Mouse (Mus musculus) liver, adult 2 months (tissue): Measurements from ENCODE around the gene Tgfbr3. TPM values are rescaled to one million over a fixed set of nuclear protein-coding genes. Genes with fewer than 3 reads are reported as not detected.

Experiments
- DNase-seq: peaks from one replicate; pipeline ENCODE4 v3.0.0-alpha.2; 2011; ENCODE audit warnings: low read depth, low spot score; ENCODE audit errors: extremely low read depth
- H3K27ac ChIP-seq: fragments of 200-500 bp; replicated peaks from 2 replicates; pipeline ENCODE4 v1.5.1; 2012; ENCODE audit warnings: low read depth, mild to moderate bottlenecking, control low read depth, inconsistent platforms, low read length; ENCODE audit not compliant: insufficient read depth
- H3K27me3 ChIP-seq: fragments of 200-500 bp; 2 replicates; pipeline ENCODE4 v1.6.1; 2012; ENCODE audit warnings: mild to moderate bottlenecking, moderate library complexity, low read length, inconsistent platforms; ENCODE audit not compliant: control insufficient read depth, insufficient read depth
- H3K36me3 ChIP-seq: fragments of 200-500 bp; 2 replicates; pipeline ENCODE4 v1.6.1; 2012; ENCODE audit warnings: low read length, inconsistent platforms; ENCODE audit not compliant: control insufficient read depth, insufficient read depth
- H3K4me1 ChIP-seq: fragments of 200-500 bp; 2 replicates; pipeline ENCODE4 v1.6.1; 2011; ENCODE audit warnings: low read length; ENCODE audit not compliant: control insufficient read depth, insufficient read depth
- H3K4me3 ChIP-seq: fragments of 200-500 bp; 2 replicates; pipeline ENCODE4 v1.5.1; 2011; ENCODE audit warnings: low read depth, mild to moderate bottlenecking, control low read depth, low read length, moderate library complexity; ENCODE audit not compliant: insufficient read depth
- H3K79me2 ChIP-seq: fragments of 200-500 bp; 2 replicates; pipeline ENCODE4 v1.6.1; 2012; ENCODE audit warnings: inconsistent platforms, mild to moderate bottlenecking, low read length, moderate library complexity; ENCODE audit not compliant: control insufficient read depth, insufficient read depth
- H3K9ac ChIP-seq: fragments of 200-500 bp; 2 replicates; pipeline ENCODE4 v1.6.1; 2012; ENCODE audit warnings: low read depth, mild to moderate bottlenecking, control low read depth, inconsistent platforms, low read length
- CTCF ChIP-seq: fragments of 200-500 bp; IDR thresholded peaks from 2 replicates; pipeline ENCODE4 v1.5.1; 2011; ENCODE audit warnings: low read depth, low read length, control low read depth
- POLR2A ChIP-seq: fragments of 200-500 bp; IDR thresholded peaks from 2 replicates; pipeline ENCODE4 v1.6.1; 2011; ENCODE audit warnings: low read length, control low read depth; ENCODE audit not compliant: insufficient read depth; ENCODE audit errors: extremely low read depth
- WGBS: fragments of 180-500 bp; shearing (Covaris S2); methylation state at CpG from one replicate; pipeline ENCODE4 v1.1.7; 2018; 5-methylcytosine and 5-hydroxymethylcytosine counted together
- polyA plus RNA-seq: library from polyadenylated mRNA; depleted of rRNA; stranded (reverse); fragments of >200 nt; gene quantifications from 2 replicates; pipeline ENCODE4 v1.2.3, GENCODE M21; 2012
- total RNA-seq: library from RNA; depleted of rRNA; stranded (reverse); fragments of >200 nt; gene quantifications from 2 replicates; pipeline ENCODE4 v1.2.3, GENCODE M21; 2014

Gene Tgfbr3
- total and polyA plus RNA-seq, 2 experiments = 4.0 to 6.6 TPM

GRCm38 (mm10) chr5:107158531-107159178, 130.8 kb downstream of the Tgfbr3 start:
- no peak for TF ChIP-seq CTCF
- H3K79me2 ChIP-seq = no peaks in the 10 kb centered on the region
- H3K27me3 ChIP-seq = no peaks in the 10 kb centered on the region
- no peaks in the 10 kb centered on the region for H3K4me1 ChIP-seq
- no peak for DNase-seq
- H3K9ac ChIP-seq = no peak overlapping the region
- no peak overlapping the region for H3K27ac ChIP-seq
- H3K36me3 ChIP-seq = no peaks in the 10 kb centered on the region
- WGBS = 96% methylated on average over 7 of the region's 7 CpGs
- H3K4me3 ChIP-seq = no peak overlapping the region

- H3K4me1 ChIP-seq = no peaks in the 10 kb centered on the region
- TF ChIP-seq POLR2A = no peak
- no peak for TF ChIP-seq CTCF
- no peaks in the 10 kb centered on the region for H3K27me3 ChIP-seq
- DNase-seq = no peak
- H3K4me3 ChIP-seq = no peak overlapping the region
- H3K9ac ChIP-seq = no peak overlapping the region
- no peak overlapping the region for H3K27ac ChIP-seq
- H3K79me2 ChIP-seq = no peaks in the 10 kb centered on the region
- H3K36me3 ChIP-seq = no peaks in the 10 kb centered on the region
- 88% methylated on average over 9 of the region's 9 CpGs for WGBS
These were observed 132.0 kb downstream of the Tgfbr3 start for GRCm38 (mm10) chr5:107157384-107157783.

GRCm38 (mm10) chr5:107156096-107156495, 133.3 kb downstream of the Tgfbr3 start:
- DNase-seq = no peak
- Histone ChIP-seq H3K36me3 (no peaks in the 10 kb centered on the region), H3K4me1 (no peaks in the 10 kb centered on the region), H3K4me3 (no peak overlapping the region), H3K27me3 (no peaks in the 10 kb centered on the region), H3K9ac (no peak overlapping the region), H3K27ac (no peak overlapping the region), H3K79me2 (no peaks in the 10 kb centered on the region)
- WGBS = 89% methylated on average over 3 of the region's 3 CpGs
- no peak for TF ChIP-seq CTCF
- no peak for TF ChIP-seq POLR2A

GRCm38 (mm10) chr5:107152989-107153388, 136.4 kb downstream of the Tgfbr3 start:
- H3K4me3 ChIP-seq = no peak overlapping the region
- H3K9ac ChIP-seq = no peak overlapping the region
- WGBS = 89% methylated on average over 4 of the region's 4 CpGs
- DNase-seq = no peak
- H3K27ac ChIP-seq = no peak overlapping the region
- no peak for TF ChIP-seq CTCF
- TF ChIP-seq POLR2A = no peak
- H3K4me1 ChIP-seq = 0 out of 2 replicates have a peak, but pooled peaks cover 3% of the 10 kb centered on the region
- no peaks in the 10 kb centered on the region for H3K36me3 ChIP-seq
- H3K27me3 ChIP-seq = no peaks in the 10 kb centered on the region
- no peaks in the 10 kb centered on the region for H3K79me2 ChIP-seq

- H3K27me3 ChIP-seq = no peaks in the 10 kb centered on the region
- no peak overlapping the region for H3K4me3 ChIP-seq
- 92% methylated on average over 3 of the region's 3 CpGs for WGBS
- H3K79me2 ChIP-seq = no peaks in the 10 kb centered on the region
- H3K9ac ChIP-seq = no peak overlapping the region
- H3K36me3 ChIP-seq = no peaks in the 10 kb centered on the region
- no peak overlapping the region for H3K27ac ChIP-seq
- TF ChIP-seq CTCF = no peak
- TF ChIP-seq POLR2A = no peak
- H3K4me1 ChIP-seq = peaks cover 5% of the 10 kb centered on the region
- DNase-seq = no peak
These were observed 138.1 kb downstream of the Tgfbr3 start for GRCm38 (mm10) chr5:107151320-107151719.

GRCm38 (mm10) chr5:107150555-107151312, 138.7 kb downstream of the Tgfbr3 start:
- DNase-seq = no peak
- no peak overlapping the region for H3K27ac ChIP-seq

More at GRCm38 (mm10) chr5:107150555-107151312, 138.7 kb downstream of the Tgfbr3 start:
- Histone ChIP-seq H3K36me3 (no peaks in the 10 kb centered on the region), H3K4me1 (peaks cover 8% of the 10 kb centered on the region), H3K79me2 (no peaks in the 10 kb centered on the region), H3K27me3 (no peaks in the 10 kb centered on the region), H3K9ac (no peak overlapping the region), H3K4me3 (no peak overlapping the region)
- 69% methylated on average over 9 of the region's 9 CpGs for WGBS
- TF ChIP-seq CTCF (no peak), POLR2A (no peak)
